Comparison of ENCODE assay signal across 8 mouse cellular contexts in genomic region chr17:33684671-33685231, GRCm38 (mm10). TPM values are rescaled to one million over a fixed set of nuclear protein-coding genes. Genes with fewer than 3 reads are reported as not detected.
DNase-seq lines count a peak whose midpoint lies in the region; ATAC-seq and TF ChIP-seq lines count a peak whose summit lies in the region.

No protein-coding gene starts in this region.

- H3K27me3 ChIP-seq in Patski: no peaks in the 10 kb centered on the region
- H3K27me3 ChIP-seq in hindbrain, embryonic 14.5 days (ENCODE audit: control insufficient read depth, insufficient read depth, low read length): no peaks in the 10 kb centered on the region

- no peaks in the 10 kb centered on the region for H3K9me3 ChIP-seq in hindbrain, embryonic 14.5 days (ENCODE audit: control insufficient read depth, low read length)

- in situ Hi-C loops in Patski (cut with MboI; ENCODE audit: low pct_unique_long_range_greater_than_20kb): no loop called here

- H3K4me3 ChIP-seq in hindbrain, embryonic 14.5 days (replicated peaks; ENCODE audit: low read length): peak overlapping the region; percentile 83

- 0% methylated on average over 36 of the region's 44 CpGs for WGBS in hindbrain, embryonic 14.5 days

- CTCF ChIA-PET in Patski (lab: Charles Lee): interaction anchor here (0.9 to 1.6 kb wide), 2 partner anchors 11 to 26 kb away, joined by 3 to 4 read pairs; no protein-coding TSS in a partner anchor

- TF ChIP-seq CTCF in Patski (IDR thresholded peaks at IDR 0.05): peak; percentile 78

- POLR2A ChIA-PET in Patski (lab: Charles Lee): interaction anchor here (0.5 to 0.7 kb wide), 2 partner anchors 67 to 117 kb away, joined by 6 to 7 read pairs; no protein-coding TSS in a partner anchor

- H3K27ac ChIP-seq in hindbrain, embryonic 14.5 days: peak overlapping the region; percentile 97

- DNase-seq in Patski (ENCODE audit: low read depth, low spot score): peak; percentile 25
- peak; percentile 40 for DNase-seq in cerebellum, adult 8-10 months
- DNase-seq in frontal cortex, postnatal 10 days (ENCODE audit: low spot score in 2 of 2): peak; percentile 62 to 76
- peak; percentile 70 for DNase-seq in hindbrain, embryonic 14.5 days (ENCODE audit: low spot score)
- peak; percentile 55 for DNase-seq in left cerebral cortex, adult 11 months (ENCODE audit: low spot score)
- DNase-seq in lung, postnatal 36 days: peak; percentile 77
- DNase-seq in right cerebral cortex, postnatal 10 days (ENCODE audit: low spot score in 2 of 2): peak; percentile 87 to 88
- peak; percentile 46 to 61 for DNase-seq in urinary bladder, postnatal 36 days (ENCODE audit: low spot score in 2 of 2)

- peaks cover 5% of the 10 kb centered on the region for H3K36me3 ChIP-seq in hindbrain, embryonic 14.5 days (replicated peaks; ENCODE audit: control insufficient read depth, insufficient read depth)

- ATAC-seq in Patski: peak; percentile 49
- peak; percentile 84 for ATAC-seq in hindbrain, embryonic 14.5 days (ENCODE audit: low FRiP score)

- H3K4me2 ChIP-seq in hindbrain, embryonic 14.5 days (replicated peaks): peak overlapping the region; percentile 99

- peaks cover 43% of the 10 kb centered on the region for H3K4me1 ChIP-seq in hindbrain, embryonic 14.5 days (replicated peaks; ENCODE audit: control insufficient read depth, insufficient read depth, low read length)

- H3K9ac ChIP-seq in hindbrain, embryonic 14.5 days: peak overlapping the region; percentile 95

RNA-seq across cellular contexts. Expression of gene Hnrnpm, which starts 1.9 kb away (rescaled TPM):
- polyA plus RNA-seq in Patski (2021): 248 TPM
- 161 and 173 TPM in 2 replicates for polyA plus RNA-seq in hindbrain, embryonic 14.5 days (2014; fragmentation: Nextera tagmentation; extraction: Ambion mirVana)

RNA-seq across cellular contexts. Expression of gene March2, which starts 33.7 kb away (rescaled TPM):
- 77.2 TPM for polyA plus RNA-seq in Patski (2021)
- polyA plus RNA-seq in hindbrain, embryonic 14.5 days (2014; fragmentation: Nextera tagmentation; extraction: Ambion mirVana): 69.0 and 72.1 TPM in 2 replicates

RNA-seq across cellular contexts. Expression of gene Pram1, which starts 46.9 kb away (rescaled TPM):
- 0.56 TPM for polyA plus RNA-seq in Patski (2021)
- 0.37 and 0.70 TPM in 2 replicates for polyA plus RNA-seq in hindbrain, embryonic 14.5 days (2014; fragmentation: Nextera tagmentation; extraction: Ambion mirVana)

RNA-seq across cellular contexts. Expression of gene Zfp414, which starts 55.9 kb away (rescaled TPM):
- polyA plus RNA-seq in Patski (2021): 33.0 TPM
- 81.3 and 85.9 TPM in 2 replicates for polyA plus RNA-seq in hindbrain, embryonic 14.5 days (2014; fragmentation: Nextera tagmentation; extraction: Ambion mirVana)

Comparison
In these comparisons a context has a peak if more than half of its experiments do, and no peak if none do; other contexts are left out.
1. Peak in every context shown above with its lines: DNase-seq, ATAC-seq, H3K4me3 ChIP-seq and H3K27ac ChIP-seq.
2. DNase-seq: peak in every context shown above with its lines; median percentile 88 in right cerebral cortex, postnatal 10 days; 77 in lung, postnatal 36 days; 70 in hindbrain, embryonic 14.5 days; 69 in frontal cortex, postnatal 10 days; 55 in left cerebral cortex, adult 11 months; 54 in urinary bladder, postnatal 36 days; 40 in cerebellum, adult 8-10 months; 25 in Patski.